Mouse (Mus musculus): ENCODE results near the gene Ssr1. TPM values are rescaled to one million over a fixed set of nuclear protein-coding genes. Genes with fewer than 3 reads are reported as not detected.

The Ssr1 gene
- polyA plus RNA-seq, 1 experiment: 29.4 TPM

- no peaks in the 10 kb centered on the region for H3K9me3 ChIP-seq
- H3K4me3 ChIP-seq (replicated peaks): no peak overlapping the region
- H3K4me1 ChIP-seq: peaks cover 62% of the 10 kb centered on the region
- TF ChIP-seq FLI1 (IDR thresholded peaks at IDR 0.05; ENCODE audit: low read length): no peak
- no peak for TF ChIP-seq GATA1 (IDR thresholded peaks at IDR 0.05; ENCODE audit: borderline replicate concordance, low read length)
- H3K27me3 ChIP-seq (replicated peaks): no peaks in the 10 kb centered on the region
- peaks cover 19% of the 10 kb centered on the region for H3K36me3 ChIP-seq (replicated peaks; ENCODE audit: low read length)
These were observed 27.0 kb downstream of the Ssr1 start for GRCm38 (mm10) chr13:37967052-37967437.

GRCm38 (mm10) chr13:37966256-37967051 is 27.6 kb downstream of the Ssr1 start:
- no peaks in the 10 kb centered on the region for H3K9me3 ChIP-seq
- H3K36me3 ChIP-seq (replicated peaks; ENCODE audit: low read length): peaks cover 13% of the 10 kb centered on the region
- peaks cover 62% of the 10 kb centered on the region for H3K4me1 ChIP-seq
- TF ChIP-seq GATA1 (IDR thresholded peaks at IDR 0.05; ENCODE audit: borderline replicate concordance, low read length): no peak
- TF ChIP-seq FLI1 (IDR thresholded peaks at IDR 0.05; ENCODE audit: low read length): no peak
- H3K4me3 ChIP-seq (replicated peaks): no peak overlapping the region
- H3K27me3 ChIP-seq (replicated peaks): no peaks in the 10 kb centered on the region

GRCm38 (mm10) chr13:37965126-37965914 is 28.7 kb downstream of the Ssr1 start:
- Histone ChIP-seq H3K4me1 (peaks cover 58% of the 10 kb centered on the region), H3K9me3 (no peaks in the 10 kb centered on the region), H3K36me3 (replicated peaks; ENCODE audit: low read length) (peaks cover 5% of the 10 kb centered on the region), H3K4me3 (replicated peaks) (no peak overlapping the region), H3K27me3 (replicated peaks) (no peaks in the 10 kb centered on the region)
- TF ChIP-seq GATA1 (IDR thresholded peaks at IDR 0.05; ENCODE audit: borderline replicate concordance, low read length) (no peak), FLI1 (IDR thresholded peaks at IDR 0.05; ENCODE audit: low read length) (no peak)

GRCm38 (mm10) chr13:37964128-37965087 is 29.6 kb downstream of the Ssr1 start:
- Histone ChIP-seq H3K27me3 (replicated peaks) (no peaks in the 10 kb centered on the region), H3K4me1 (peaks cover 64% of the 10 kb centered on the region), H3K36me3 (replicated peaks; ENCODE audit: low read length) (no peaks in the 10 kb centered on the region), H3K9me3 (no peaks in the 10 kb centered on the region), H3K4me3 (replicated peaks) (peak overlapping the region; percentile 91)
- no peak for TF ChIP-seq FLI1 (IDR thresholded peaks at IDR 0.05; ENCODE audit: low read length)
- no peak for TF ChIP-seq GATA1 (IDR thresholded peaks at IDR 0.05; ENCODE audit: borderline replicate concordance, low read length)

GRCm38 (mm10) chr13:37963354-37964007 is 30.5 kb downstream of the Ssr1 start:
- H3K9me3 ChIP-seq: no peaks in the 10 kb centered on the region
- H3K4me1 ChIP-seq: peaks cover 67% of the 10 kb centered on the region
- H3K27me3 ChIP-seq (replicated peaks): no peaks in the 10 kb centered on the region
- no peaks in the 10 kb centered on the region for H3K36me3 ChIP-seq (replicated peaks; ENCODE audit: low read length)
- TF ChIP-seq GATA1 (IDR thresholded peaks at IDR 0.05; ENCODE audit: borderline replicate concordance, low read length): no peak
- TF ChIP-seq FLI1 (IDR thresholded peaks at IDR 0.05; ENCODE audit: low read length): no peak
- H3K4me3 ChIP-seq (replicated peaks): peak overlapping the region; percentile 91

GRCm38 (mm10) chr13:37962541-37962940 is 31.5 kb downstream of the Ssr1 start:
- Histone ChIP-seq H3K9me3 (no peaks in the 10 kb centered on the region), H3K36me3 (replicated peaks; ENCODE audit: low read length) (no peaks in the 10 kb centered on the region), H3K4me1 (peaks cover 76% of the 10 kb centered on the region), H3K4me3 (replicated peaks) (no peak overlapping the region), H3K27me3 (replicated peaks) (no peaks in the 10 kb centered on the region)
- TF ChIP-seq FLI1 (IDR thresholded peaks at IDR 0.05; ENCODE audit: low read length): no peak
- TF ChIP-seq GATA1 (IDR thresholded peaks at IDR 0.05; ENCODE audit: borderline replicate concordance, low read length): no peak

GRCm38 (mm10) chr13:37959936-37960335 is 34.1 kb downstream of the Ssr1 start:
- peaks cover 80% of the 10 kb centered on the region for H3K4me1 ChIP-seq
- H3K9me3 ChIP-seq: no peaks in the 10 kb centered on the region
- peaks cover 19% of the 10 kb centered on the region for H3K36me3 ChIP-seq (replicated peaks; ENCODE audit: low read length)
- H3K27me3 ChIP-seq (replicated peaks): no peaks in the 10 kb centered on the region
- TF ChIP-seq FLI1 (IDR thresholded peaks at IDR 0.05; ENCODE audit: low read length): no peak
- TF ChIP-seq GATA1 (IDR thresholded peaks at IDR 0.05; ENCODE audit: borderline replicate concordance, low read length): no peak
- H3K4me3 ChIP-seq (replicated peaks): peak overlapping the region; percentile 12

GRCm38 (mm10) chr13:37959239-37959907 is 34.6 kb downstream of the Ssr1 start:
- no peaks in the 10 kb centered on the region for H3K27me3 ChIP-seq (replicated peaks)
- H3K36me3 ChIP-seq (replicated peaks; ENCODE audit: low read length): peaks cover 21% of the 10 kb centered on the region
- H3K9me3 ChIP-seq: no peaks in the 10 kb centered on the region
- no peak for TF ChIP-seq GATA1 (IDR thresholded peaks at IDR 0.05; ENCODE audit: borderline replicate concordance, low read length)
- TF ChIP-seq FLI1 (IDR thresholded peaks at IDR 0.05; ENCODE audit: low read length): no peak
- peaks cover 80% of the 10 kb centered on the region for H3K4me1 ChIP-seq
- H3K4me3 ChIP-seq (replicated peaks): peak overlapping the region; percentile 80

All from megakaryocyte, embryonic 14.5 days (primary cell).